Comparison of ENCODE assay signal across 17 mouse cellular contexts in genomic region chr4:22971127-22971526, GRCm38 (mm10).
A peak's percentile ranks its signal among the peaks of the same experiment; 100 is the strongest.
DNase-seq lines count a peak whose midpoint lies in the region; ATAC-seq lines count a peak whose summit lies in the region.
"Had no signal": no experiment of that assay in that cellular context is flagged by ENCODE, and none has a peak within 500 bp of the region (broad histone marks: within the 10 kb centered on the region; RNA-seq: fewer than 3 reads in every experiment).

No protein-coding gene starts in this region.

- DNase-seq in forebrain, embryonic 11.5 days (ENCODE audit: low spot score): no peak
- no peak for DNase-seq in forebrain, embryonic 10.5 days (ENCODE audit: extremely low spot score, low spot score)
- no peak for DNase-seq in hindbrain, embryonic 10.5 days (ENCODE audit: low spot score)
- DNase-seq in retina, postnatal 1 day: peak; percentile 70
- no peak for DNase-seq in urinary bladder, postnatal 14 days (ENCODE audit: low spot score)
- DNase-seq in heart, postnatal 4 days: no peak
- DNase-seq: adrenal gland, adult 2 months; cerebellum, postnatal 36 days; lung, adult 2 months had no signal

- no peak overlapping the region for H3K27ac ChIP-seq in forebrain, embryonic 11.5 days (ENCODE audit: low read depth, low read length)
- H3K27ac ChIP-seq in forebrain, embryonic 10.5 days: no peak overlapping the region
- 0 out of 2 replicates have a peak overlapping the region, but pooled peaks have one; percentile 66 for H3K27ac ChIP-seq in hindbrain, embryonic 10.5 days
- H3K27ac ChIP-seq in midbrain, embryonic 12.5 days (replicated peaks): peak overlapping the region; percentile 65; the same call in 1 of the 2 replicates
- H3K27ac ChIP-seq: kidney, postnatal 0 days; limb, embryonic 13.5 days; stomach, embryonic 15.5 days had no signal

- no peaks in the 10 kb centered on the region for H3K36me3 ChIP-seq in forebrain, embryonic 11.5 days (ENCODE audit: control insufficient read depth, insufficient read depth, low read length)
- no peaks in the 10 kb centered on the region for H3K36me3 ChIP-seq in forebrain, embryonic 10.5 days (replicated peaks)
- no peaks in the 10 kb centered on the region for H3K36me3 ChIP-seq in hindbrain, embryonic 10.5 days
- H3K36me3 ChIP-seq in midbrain, embryonic 12.5 days: no peaks in the 10 kb centered on the region
- H3K36me3 ChIP-seq: limb, embryonic 13.5 days; stomach, embryonic 15.5 days had no signal

- H3K9ac ChIP-seq in forebrain, embryonic 11.5 days (ENCODE audit: low read length): no peak overlapping the region
- no peak overlapping the region for H3K9ac ChIP-seq in midbrain, embryonic 12.5 days (replicated peaks)
- H3K9ac ChIP-seq: limb, embryonic 13.5 days; stomach, embryonic 15.5 days had no signal

- no peak overlapping the region for H3K4me3 ChIP-seq in forebrain, embryonic 11.5 days (ENCODE audit: low read depth, low read length)
- H3K4me3 ChIP-seq in forebrain, embryonic 10.5 days: no peak overlapping the region
- no peak overlapping the region for H3K4me3 ChIP-seq in hindbrain, embryonic 10.5 days
- no peak overlapping the region for H3K4me3 ChIP-seq in midbrain, embryonic 12.5 days
- H3K4me3 ChIP-seq: erythroblast, embryonic 14.5 days; limb, embryonic 13.5 days; megakaryocyte, embryonic 14.5 days; stomach, embryonic 15.5 days had no signal

- WGBS in forebrain, embryonic 11.5 days: 22% methylated on average over 2 of the region's 2 CpGs
- 43% methylated on average over 2 of the region's 2 CpGs for whole genome bisulfite sequencing in forebrain, embryonic 10.5 days
- WGBS in hindbrain, embryonic 10.5 days: 45% methylated on average over 2 of the region's 2 CpGs
- WGBS in midbrain, embryonic 12.5 days: 13% methylated on average over 2 of the region's 2 CpGs

- H3K27me3 ChIP-seq in forebrain, embryonic 11.5 days (ENCODE audit: control insufficient read depth, insufficient read depth, low read length): peaks cover 3% of the 10 kb centered on the region; the same call in 1 of the 2 replicates
- H3K27me3 ChIP-seq in forebrain, embryonic 10.5 days (ENCODE audit: poor library complexity, severe bottlenecking): peaks cover 88% of the 10 kb centered on the region
- H3K27me3 ChIP-seq in hindbrain, embryonic 10.5 days (ENCODE audit: insufficient read depth, poor library complexity, severe bottlenecking): no peaks in the 10 kb centered on the region
- 0 out of 2 replicates have a peak, but pooled peaks cover 6% of the 10 kb centered on the region for H3K27me3 ChIP-seq in midbrain, embryonic 12.5 days
- H3K27me3 ChIP-seq: limb, embryonic 13.5 days; megakaryocyte, embryonic 14.5 days; stomach, embryonic 15.5 days had no signal

- H3K9me3 ChIP-seq in forebrain, embryonic 11.5 days (ENCODE audit: control insufficient read depth, low read length): no peaks in the 10 kb centered on the region
- H3K9me3 ChIP-seq in forebrain, embryonic 10.5 days: no peaks in the 10 kb centered on the region
- no peaks in the 10 kb centered on the region for H3K9me3 ChIP-seq in hindbrain, embryonic 10.5 days
- H3K9me3 ChIP-seq in midbrain, embryonic 12.5 days: no peaks in the 10 kb centered on the region
- H3K9me3 ChIP-seq: limb, embryonic 13.5 days; megakaryocyte, embryonic 14.5 days; stomach, embryonic 15.5 days had no signal

- no peak overlapping the region for H3K4me2 ChIP-seq in forebrain, embryonic 11.5 days (ENCODE audit: low read depth, low read length, severe bottlenecking)
- no peak overlapping the region for H3K4me2 ChIP-seq in midbrain, embryonic 12.5 days (replicated peaks)
- H3K4me2 ChIP-seq: heart, embryonic 11.5 days; limb, embryonic 13.5 days; stomach, embryonic 15.5 days had no signal

- H3K4me1 ChIP-seq in forebrain, embryonic 11.5 days (replicated peaks; ENCODE audit: control insufficient read depth, insufficient read depth, low read length): 0 out of 2 replicates have a peak, but pooled peaks cover 2% of the 10 kb centered on the region
- H3K4me1 ChIP-seq in forebrain, embryonic 10.5 days: peaks cover 45% of the 10 kb centered on the region
- H3K4me1 ChIP-seq in hindbrain, embryonic 10.5 days (replicated peaks): peaks cover 11% of the 10 kb centered on the region
- H3K4me1 ChIP-seq in midbrain, embryonic 12.5 days: peaks cover 25% of the 10 kb centered on the region
- H3K4me1 ChIP-seq: megakaryocyte, embryonic 14.5 days; stomach, embryonic 15.5 days had no signal

- ATAC-seq in forebrain, embryonic 11.5 days (replicated peaks; ENCODE audit: low FRiP score): peak; percentile 73
- ATAC-seq in midbrain, embryonic 12.5 days (ENCODE audit: low FRiP score, low read depth): peak; percentile 74
- no peak for ATAC-seq in inflammation-experienced regulatory T-cells, adult 6 months

Comparison
In these comparisons a context has a peak if more than half of its experiments do, and no peak if none do; other contexts are left out.
1. H3K27ac ChIP-seq: peak in hindbrain, embryonic 10.5 days (single experiment) and midbrain, embryonic 12.5 days (single experiment); none in forebrain, embryonic 11.5 days (single experiment) and forebrain, embryonic 10.5 days (single experiment).